Mouse (Mus musculus) embryonic facial prominence, embryonic 12.5 days (tissue): ENCODE measurements at regions not wholly inside any gene's neighbourhood (a gene's known extent, or its start where the extent isn't known, plus 50 kb on each side); places are given as distances from the start of the nearest gene placed in this dataset.

ENCODE experiments used
- ATAC-seq: fragments of 200-750 bp; cut with Nextera tagmentation; 2 replicates; pipeline ENCODE4 v1.8.0; 2017; ENCODE audit not compliant: insufficient number of reproducible peaks, insufficient read depth, low FRiP score, low TSS enrichment
- H3K27ac ChIP-seq: fragments of 300-500 bp; sonication (generic); 2 replicates; pipeline ENCODE4 v1.5.1; 2016; ENCODE audit warnings: mild to moderate bottlenecking
- H3K27me3 ChIP-seq: fragments of 300-500 bp; sonication (generic); 2 replicates; pipeline ENCODE4 v1.6.1; 2016; ENCODE audit warnings: mild to moderate bottlenecking, moderate library complexity
- H3K36me3 ChIP-seq: fragments of 300-500 bp; sonication (generic); 2 replicates; pipeline ENCODE4 v1.6.1; 2016; ENCODE audit warnings: mild to moderate bottlenecking
- H3K4me1 ChIP-seq: fragments of 300-500 bp; sonication (generic); 2 replicates; pipeline ENCODE4 v1.6.1; 2016
- H3K4me2 ChIP-seq: fragments of 300-500 bp; sonication (generic); replicated peaks from 2 replicates; pipeline ENCODE4 v1.6.1; 2016; ENCODE audit warnings: mild to moderate bottlenecking, moderate library complexity
- H3K4me3 ChIP-seq: fragments of 300-500 bp; sonication (generic); 2 replicates; pipeline ENCODE4 v1.5.1; 2016; ENCODE audit warnings: mild to moderate bottlenecking
- H3K9ac ChIP-seq: fragments of 300-500 bp; sonication (generic); 2 replicates; pipeline ENCODE4 v1.6.1; 2016; ENCODE audit warnings: mild to moderate bottlenecking, moderate library complexity
- H3K9me3 ChIP-seq: fragments of 300-500 bp; sonication (generic); 2 replicates; pipeline ENCODE4 v1.6.1; 2016; ENCODE audit warnings: mild to moderate bottlenecking, moderate library complexity
- WGBS: fragments of 180-500 bp; shearing (Covaris S2); methylation state at CpG from one replicate; pipeline ENCODE4 v1.1.7; 2016; 5-methylcytosine and 5-hydroxymethylcytosine counted together

GRCm38 (mm10) chr15:63724543-63725186 lies 120.3 kb downstream of the Gsdmc2 start:
- Histone ChIP-seq H3K27ac (no peak overlapping the region), H3K9me3 (no peaks in the 10 kb centered on the region), H3K4me2 (no peak overlapping the region), H3K27me3 (no peaks in the 10 kb centered on the region), H3K4me1 (peaks cover 10% of the 10 kb centered on the region; the same call in 1 of the 2 replicates), H3K4me3 (no peak overlapping the region), H3K9ac (no peak overlapping the region), H3K36me3 (no peaks in the 10 kb centered on the region)
- 90% methylated on average over 5 of the region's 5 CpGs for WGBS
- no peak for ATAC-seq

- H3K4me1 ChIP-seq: peaks cover 10% of the 10 kb centered on the region; the same call in 1 of the 2 replicates
- H3K9me3 ChIP-seq: no peaks in the 10 kb centered on the region
- H3K4me2 ChIP-seq: no peak overlapping the region
- H3K4me3 ChIP-seq: no peak overlapping the region
- H3K27me3 ChIP-seq: no peaks in the 10 kb centered on the region
- H3K9ac ChIP-seq: no peak overlapping the region
- H3K36me3 ChIP-seq: no peaks in the 10 kb centered on the region
- ATAC-seq: no peak
- 66% methylated on average over 9 of the region's 9 CpGs for WGBS
- no peak overlapping the region; the same call in 1 of the 2 replicates for H3K27ac ChIP-seq
These were observed 122.0 kb downstream of the Gsdmc2 start for GRCm38 (mm10) chr15:63722991-63723390.

GRCm38 (mm10) chr15:63721669-63722357 lies 123.2 kb downstream of the Gsdmc2 start:
- ATAC-seq: no peak

GRCm38 (mm10) chr15:63717812-63718211 lies 127.2 kb downstream of the Gsdmc2 start:
- Histone ChIP-seq H3K9ac (no peak overlapping the region), H3K27ac (no peak overlapping the region), H3K36me3 (no peaks in the 10 kb centered on the region), H3K4me2 (no peak overlapping the region), H3K4me1 (no peaks in the 10 kb centered on the region), H3K4me3 (no peak overlapping the region), H3K9me3 (no peaks in the 10 kb centered on the region), H3K27me3 (no peaks in the 10 kb centered on the region)
- WGBS: 92% methylated on average over 8 of the region's 8 CpGs
- ATAC-seq: no peak

More at GRCm38 (mm10) chr15:63721669-63722357, 123.2 kb downstream of the Gsdmc2 start:
- no peaks in the 10 kb centered on the region for H3K9me3 ChIP-seq
- peaks cover 6% of the 10 kb centered on the region; the same call in 1 of the 2 replicates for H3K4me1 ChIP-seq
- no peak overlapping the region for H3K9ac ChIP-seq
- no peak overlapping the region for H3K4me3 ChIP-seq
- no peaks in the 10 kb centered on the region for H3K27me3 ChIP-seq
- 57% methylated on average over 3 of the region's 3 CpGs for WGBS
- H3K36me3 ChIP-seq: no peaks in the 10 kb centered on the region
- no peak overlapping the region for H3K27ac ChIP-seq
- H3K4me2 ChIP-seq: no peak overlapping the region

- Histone ChIP-seq H3K36me3 (no peaks in the 10 kb centered on the region), H3K9ac (no peak overlapping the region), H3K27ac (no peak overlapping the region), H3K4me3 (no peak overlapping the region), H3K4me1 (no peaks in the 10 kb centered on the region), H3K27me3 (no peaks in the 10 kb centered on the region), H3K9me3 (no peaks in the 10 kb centered on the region), H3K4me2 (no peak overlapping the region)
- ATAC-seq: no peak
- 28% methylated on average over 3 of the region's 3 CpGs for WGBS
These were observed 131.3 kb downstream of the Gsdmc2 start for GRCm38 (mm10) chr15:63713697-63714096.

GRCm38 (mm10) chr15:63710381-63710780 lies 134.6 kb downstream of the Gsdmc2 start:
- Histone ChIP-seq H3K36me3 (no peaks in the 10 kb centered on the region), H3K4me3 (no peak overlapping the region), H3K27ac (no peak overlapping the region), H3K27me3 (no peaks in the 10 kb centered on the region), H3K9me3 (no peaks in the 10 kb centered on the region), H3K4me2 (no peak overlapping the region), H3K4me1 (no peaks in the 10 kb centered on the region), H3K9ac (no peak overlapping the region)
- ATAC-seq: no peak
- WGBS: 77% methylated on average over 5 of the region's 5 CpGs

GRCm38 (mm10) chr15:63709270-63709933 lies 135.6 kb downstream of the Gsdmc2 start:
- Histone ChIP-seq H3K27ac (no peak overlapping the region), H3K4me3 (no peak overlapping the region), H3K9ac (no peak overlapping the region), H3K36me3 (no peaks in the 10 kb centered on the region), H3K9me3 (no peaks in the 10 kb centered on the region), H3K4me1 (no peaks in the 10 kb centered on the region), H3K27me3 (no peaks in the 10 kb centered on the region), H3K4me2 (no peak overlapping the region)
- 86% methylated on average over 4 of the region's 4 CpGs for WGBS
- ATAC-seq: no peak

GRCm38 (mm10) chr15:63704636-63705035 lies 140.3 kb downstream of the Gsdmc2 start:
- H3K4me3 ChIP-seq: no peak overlapping the region
- H3K9me3 ChIP-seq: no peaks in the 10 kb centered on the region
- WGBS: 83% methylated on average over 8 of the region's 8 CpGs
- ATAC-seq: no peak
- H3K27me3 ChIP-seq: no peaks in the 10 kb centered on the region
- no peaks in the 10 kb centered on the region for H3K36me3 ChIP-seq
- H3K9ac ChIP-seq: no peak overlapping the region
- no peak overlapping the region for H3K4me2 ChIP-seq
- H3K27ac ChIP-seq: no peak overlapping the region
- H3K4me1 ChIP-seq: no peaks in the 10 kb centered on the region

GRCm38 (mm10) chr15:63697831-63698230 lies 147.1 kb downstream of the Gsdmc2 start:
- H3K4me3 ChIP-seq: no peak overlapping the region
- 96% methylated on average over 10 of the region's 10 CpGs for WGBS
- H3K9me3 ChIP-seq: no peaks in the 10 kb centered on the region
- no peaks in the 10 kb centered on the region for H3K36me3 ChIP-seq
- H3K27ac ChIP-seq: no peak overlapping the region
- H3K27me3 ChIP-seq: no peaks in the 10 kb centered on the region
- no peaks in the 10 kb centered on the region for H3K4me1 ChIP-seq
- no peak for ATAC-seq
- H3K4me2 ChIP-seq: no peak overlapping the region
- no peak overlapping the region for H3K9ac ChIP-seq

- WGBS: 71% methylated on average over 3 of the region's 3 CpGs
- H3K27ac ChIP-seq: no peak overlapping the region
- ATAC-seq: no peak
These were observed 150.8 kb downstream of the Gsdmc2 start for GRCm38 (mm10) chr15:63694150-63694549.

GRCm38 (mm10) chr15:63693561-63693960 lies 151.4 kb downstream of the Gsdmc2 start:
- WGBS: 69% methylated on average over 2 of the region's 2 CpGs
- no peak overlapping the region for H3K4me3 ChIP-seq
- H3K9me3 ChIP-seq: no peaks in the 10 kb centered on the region
- no peak overlapping the region for H3K9ac ChIP-seq
- H3K36me3 ChIP-seq: no peaks in the 10 kb centered on the region
- no peak for ATAC-seq
- H3K4me2 ChIP-seq: no peak overlapping the region
- H3K27me3 ChIP-seq: no peaks in the 10 kb centered on the region
- no peak overlapping the region for H3K27ac ChIP-seq
- H3K4me1 ChIP-seq: peaks cover 3% of the 10 kb centered on the region; the same call in 1 of the 2 replicates

More at GRCm38 (mm10) chr15:63694150-63694549, 150.8 kb downstream of the Gsdmc2 start:
- H3K4me3 ChIP-seq: no peak overlapping the region
- H3K4me1 ChIP-seq: peaks cover 3% of the 10 kb centered on the region; the same call in 1 of the 2 replicates
- no peak overlapping the region for H3K9ac ChIP-seq
- H3K9me3 ChIP-seq: no peaks in the 10 kb centered on the region
- H3K4me2 ChIP-seq: no peak overlapping the region
- no peaks in the 10 kb centered on the region for H3K27me3 ChIP-seq
- no peaks in the 10 kb centered on the region for H3K36me3 ChIP-seq
